Mouse (Mus musculus) fat pad, adult 2 months (tissue): ENCODE data around the gene Dhx30.
"Not testable (repeated sequence)": the region's sequence is repeated elsewhere in the genome, so short reads cannot be mapped to it uniquely, and the experiment has no call there.

Experiments used
- DNase-seq: peaks from one replicate; pipeline ENCODE4 v3.0.0-alpha.2; 2011; ENCODE audit warnings: low read depth, low spot score; ENCODE audit errors: extremely low read depth

The Dhx30 gene

GRCm38 (mm10) chr9:110097791-110098190, 19.8 kb downstream of the Dhx30 start:
- no peak for DNase-seq

- no peak for DNase-seq
These were observed 22.9 kb downstream of the Dhx30 start for GRCm38 (mm10) chr9:110094761-110095160.

DNA sequence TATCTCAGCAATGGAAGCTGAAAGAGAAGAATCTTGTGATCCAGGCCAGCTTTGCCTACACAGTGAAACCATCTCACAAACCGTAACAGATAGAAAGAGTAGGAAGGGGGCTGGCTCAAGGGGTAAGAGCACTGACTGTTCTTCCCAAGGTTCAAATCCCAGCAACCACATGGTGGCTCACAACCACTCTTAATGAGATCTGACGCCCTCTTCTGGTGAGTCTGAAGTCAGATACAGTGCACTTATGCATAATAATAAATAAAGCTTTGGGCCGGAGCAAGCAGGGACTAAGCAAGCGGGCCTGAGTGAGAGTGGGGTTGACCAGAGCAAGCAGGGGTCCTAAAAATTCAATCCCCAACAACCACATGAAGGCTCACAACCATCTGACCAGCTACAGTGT, 24.3 kb downstream of the Dhx30 start:
- no peak for DNase-seq

DNA sequence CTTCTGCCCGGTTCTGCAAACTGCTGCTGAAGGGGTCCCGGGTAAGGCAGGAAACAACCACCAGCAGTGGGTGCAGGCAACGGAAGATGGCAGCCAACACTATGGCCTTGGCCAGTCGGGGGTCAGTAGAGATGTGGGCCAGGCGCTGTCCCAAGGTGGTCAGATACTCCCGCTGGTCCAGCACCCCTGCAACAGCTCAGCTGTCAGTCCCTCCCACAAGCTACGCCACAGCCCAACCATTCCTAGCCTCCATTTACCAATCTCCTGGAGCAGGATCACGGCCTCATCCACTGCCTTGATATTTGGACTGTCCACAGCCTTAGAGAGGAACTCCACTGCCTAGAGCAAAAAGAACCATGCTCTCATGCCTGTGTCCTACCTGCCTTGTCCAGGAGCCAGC, 31.9 kb downstream of the Dhx30 start:
- no peak for DNase-seq

DNA sequence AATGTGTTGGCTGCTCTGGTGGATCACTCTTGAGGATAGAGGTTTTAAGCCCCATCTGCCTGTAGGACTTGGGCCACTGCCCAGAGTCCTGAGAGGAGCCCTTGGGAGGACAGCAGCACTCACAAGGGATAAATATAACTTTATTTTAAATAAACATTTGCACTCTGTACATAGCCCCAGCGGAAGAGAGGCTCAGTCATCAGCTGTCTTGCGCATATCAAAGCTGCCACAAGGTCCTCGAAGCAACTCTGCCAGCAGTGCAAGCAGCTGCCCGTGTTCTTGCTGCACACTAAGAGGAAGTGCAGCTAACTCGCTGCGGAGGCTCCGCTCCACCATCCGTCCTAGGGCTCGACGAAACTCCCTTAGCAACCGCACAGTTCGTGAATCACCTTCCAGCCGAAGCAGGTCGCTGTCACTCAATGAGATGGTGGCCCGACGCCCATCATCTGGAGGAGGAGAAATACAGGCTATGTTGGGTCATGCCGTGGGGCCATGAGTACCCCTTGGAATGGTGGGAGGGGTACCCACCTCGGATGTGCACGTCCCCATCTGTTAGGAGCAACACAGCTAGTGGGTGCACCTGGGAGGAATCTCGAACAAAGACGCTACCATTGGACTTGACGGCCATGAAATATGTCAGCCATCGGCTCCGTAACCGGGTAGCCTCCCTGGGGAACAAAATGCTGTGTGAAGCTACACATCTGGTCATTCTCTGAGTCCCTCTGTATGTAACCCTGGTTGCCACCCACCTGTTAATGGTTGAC, 33.2 kb downstream of the Dhx30 start:
- no peak for DNase-seq

DNA sequence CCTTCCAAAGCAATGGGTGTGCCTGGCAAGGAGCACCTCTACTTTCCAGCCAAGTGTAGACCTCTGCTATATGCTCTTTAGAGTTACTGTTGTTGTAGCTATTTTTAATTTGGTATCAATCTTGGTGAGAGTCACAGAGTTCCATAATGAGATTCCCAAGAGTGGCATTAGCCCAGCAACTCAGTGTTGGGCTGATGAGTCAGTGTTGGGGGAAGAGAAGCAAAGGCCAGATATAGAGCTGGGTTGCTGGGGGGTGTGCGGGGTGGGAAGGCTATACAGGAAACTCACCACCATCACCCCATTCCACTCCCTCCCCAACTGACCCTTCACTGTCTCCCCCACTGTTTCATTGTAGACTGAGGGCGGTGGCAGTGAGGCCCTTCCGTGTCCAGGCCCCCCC, 36.6 kb downstream of the Dhx30 start:
- DNase-seq: no peak

- not testable (repeated sequence) for DNase-seq
These were observed 41.2 kb downstream of the Dhx30 start for GRCm38 (mm10) chr9:110076468-110076867.

GRCm38 (mm10) chr9:110071843-110072242, 45.8 kb downstream of the Dhx30 start:
- no peak for DNase-seq

DNA sequence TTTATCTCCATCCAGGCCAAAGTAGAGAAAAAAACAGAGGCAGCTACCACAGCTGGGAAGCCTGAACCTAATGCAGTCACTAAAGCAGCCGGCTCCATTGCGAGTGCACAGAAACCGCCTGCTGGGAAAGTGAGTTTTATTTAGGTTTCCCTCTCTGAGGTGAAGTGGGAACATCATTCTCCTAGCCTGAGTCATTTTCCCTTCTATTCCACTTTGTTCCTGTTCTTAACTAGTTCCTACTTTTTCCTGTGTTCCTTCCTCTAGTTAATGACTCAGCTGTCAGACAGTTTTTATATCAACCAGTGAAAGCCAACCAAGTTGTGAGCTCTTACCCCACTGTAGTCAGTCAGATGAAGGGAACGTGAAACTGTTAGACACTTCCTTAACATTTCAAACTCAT, 46.6 kb downstream of the Dhx30 start:
- no peak for DNase-seq

GRCm38 (mm10) chr9:110070358-110070757, 47.3 kb downstream of the Dhx30 start:
- no peak for DNase-seq

- DNase-seq: no peak
These were observed 48.9 kb downstream of the Dhx30 start for GRCm38 (mm10) chr9:110068745-110069144.

GRCm38 (mm10) chr9:110064641-110065040, 53.0 kb downstream of the Dhx30 start:
- DNase-seq: no peak

GRCm38 (mm10) chr9:110062861-110063260, 54.8 kb downstream of the Dhx30 start:
- DNase-seq: no peak

- no peak for DNase-seq
These were observed 55.2 kb downstream of the Dhx30 start for GRCm38 (mm10) chr9:110062405-110062804.

- DNase-seq: no peak
These were observed 56.9 kb downstream of the Dhx30 start for GRCm38 (mm10) chr9:110060761-110061160.

DNA sequence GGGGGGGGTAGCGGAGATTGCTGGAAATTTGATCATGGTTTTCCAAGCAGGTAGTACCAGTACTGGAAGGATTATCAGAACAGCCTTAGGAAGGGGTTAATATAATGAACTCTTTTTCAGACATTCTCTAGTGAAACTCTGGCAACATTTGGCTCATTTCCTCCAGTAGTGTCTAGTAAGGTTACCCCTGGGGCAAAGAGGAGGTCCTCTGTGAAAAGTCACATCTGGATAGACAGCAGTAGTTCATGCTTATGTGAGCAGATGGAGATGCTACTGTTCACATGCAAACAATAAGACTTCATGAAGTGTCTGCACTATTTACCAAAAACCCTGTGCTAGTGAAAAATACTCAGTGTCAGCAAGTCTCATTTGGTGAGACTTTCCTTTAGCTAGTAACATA, 60.4 kb downstream of the Dhx30 start:
- no peak for DNase-seq

- no peak for DNase-seq
These were observed 62.8 kb downstream of the Dhx30 start for GRCm38 (mm10) chr9:110054781-110055180.

DNA sequence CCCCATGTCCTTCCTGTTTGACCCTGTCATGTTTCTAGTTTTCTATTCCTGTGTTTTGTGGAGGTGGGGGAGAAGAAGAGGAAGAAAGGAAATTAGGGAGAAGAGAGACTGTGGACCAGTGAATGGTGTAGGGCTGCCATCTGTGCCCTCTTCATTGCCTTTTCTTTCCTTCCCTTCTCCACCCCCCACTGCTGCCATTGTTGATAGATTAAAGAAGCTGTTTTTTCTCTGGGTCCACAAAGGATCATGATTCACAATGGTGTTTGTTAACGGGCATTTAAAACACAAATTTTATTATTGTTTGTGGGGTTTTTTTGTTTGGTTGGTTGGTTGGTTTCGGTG, 63.6 kb downstream of the Dhx30 start:
- DNase-seq: no peak

GRCm38 (mm10) chr9:110053305-110054079, 64.1 kb downstream of the Dhx30 start:
- DNase-seq: no peak

DNA sequence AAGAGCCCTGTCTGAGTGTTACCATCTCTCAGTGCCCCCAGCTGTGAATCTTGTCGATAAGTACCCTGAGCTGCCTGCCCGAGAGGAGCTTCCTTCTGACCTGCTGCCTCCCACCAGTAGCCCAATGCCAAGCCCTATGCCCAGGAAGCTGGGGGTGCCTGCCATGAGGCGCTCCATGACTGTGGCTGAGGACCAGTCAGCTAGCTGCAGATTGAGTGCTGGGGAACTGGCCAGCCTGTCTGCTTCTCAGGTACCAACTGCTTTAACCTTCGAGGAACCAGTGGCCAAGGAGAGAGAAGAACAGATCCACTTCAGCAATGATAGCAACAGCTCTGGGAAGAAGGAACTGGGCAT, 64.7 kb downstream of the Dhx30 start:
- no peak for DNase-seq

- no peak for DNase-seq
These were observed 65.6 kb downstream of the Dhx30 start for GRCm38 (mm10) chr9:110051869-110052661.

- no peak for DNase-seq
These were observed 66.4 kb downstream of the Dhx30 start for GRCm38 (mm10) chr9:110051184-110051583.
